Mouse (Mus musculus) neural tube, embryonic 13.5 days (tissue): Measurements from ENCODE around the gene Azi2. TPM values are rescaled to one million over a fixed set of nuclear protein-coding genes. Genes with fewer than 3 reads are reported as not detected.

Experiments
- ATAC-seq: fragments of 200-750 bp; cut with Nextera tagmentation; 2 replicates; pipeline ENCODE4 v1.8.0; 2017; ENCODE audit warnings: low read depth, mild to moderate bottlenecking, moderate TSS enrichment, moderate library complexity
- H3K27ac ChIP-seq: fragments of 300-500 bp; sonication (generic); replicated peaks from 2 replicates; pipeline ENCODE4 v1.5.1; 2015; ENCODE audit warnings: moderate library complexity, mild to moderate bottlenecking, inconsistent platforms
- H3K27me3 ChIP-seq: fragments of 300-500 bp; sonication (generic); 2 replicates; pipeline ENCODE4 v1.6.1; 2015; ENCODE audit warnings: mild to moderate bottlenecking, inconsistent platforms
- H3K36me3 ChIP-seq: fragments of 300-500 bp; sonication (generic); 2 replicates; pipeline ENCODE4 v1.6.1; 2015; ENCODE audit warnings: mild to moderate bottlenecking, inconsistent platforms
- H3K4me1 ChIP-seq: fragments of 300-500 bp; sonication (generic); replicated peaks from 2 replicates; pipeline ENCODE4 v1.6.1; 2015; ENCODE audit warnings: inconsistent platforms
- H3K4me2 ChIP-seq: fragments of 300-500 bp; sonication (generic); 2 replicates; pipeline ENCODE4 v1.6.1; 2015; ENCODE audit warnings: inconsistent platforms, mild to moderate bottlenecking, moderate library complexity
- H3K4me3 ChIP-seq: fragments of 300-500 bp; sonication (generic); 2 replicates; pipeline ENCODE4 v1.5.1; 2015; ENCODE audit warnings: mild to moderate bottlenecking, inconsistent platforms
- H3K9ac ChIP-seq: fragments of 300-500 bp; sonication (generic); 2 replicates; pipeline ENCODE4 v1.6.1; 2015; ENCODE audit warnings: moderate library complexity, mild to moderate bottlenecking, inconsistent platforms
- H3K9me3 ChIP-seq: fragments of 300-500 bp; sonication (generic); 2 replicates; pipeline ENCODE4 v1.6.1; 2016; ENCODE audit warnings: inconsistent platforms
- WGBS: fragments of 180-500 bp; shearing (Covaris S2); methylation state at CpG from one replicate; pipeline ENCODE4 v1.1.7; 2015; 5-methylcytosine and 5-hydroxymethylcytosine counted together
- polyA plus RNA-seq: library from polyadenylated mRNA; unstranded; fragments of >200 nt; fragmentation: Nextera tagmentation; extraction: Ambion mirVana; gene quantifications from 2 replicates; pipeline ENCODE4 v1.2.1, GENCODE M21; 2015

Gene Azi2
- polyA plus RNA-seq, 1 experiment from 2014 or later = 85.3 TPM

DNA sequence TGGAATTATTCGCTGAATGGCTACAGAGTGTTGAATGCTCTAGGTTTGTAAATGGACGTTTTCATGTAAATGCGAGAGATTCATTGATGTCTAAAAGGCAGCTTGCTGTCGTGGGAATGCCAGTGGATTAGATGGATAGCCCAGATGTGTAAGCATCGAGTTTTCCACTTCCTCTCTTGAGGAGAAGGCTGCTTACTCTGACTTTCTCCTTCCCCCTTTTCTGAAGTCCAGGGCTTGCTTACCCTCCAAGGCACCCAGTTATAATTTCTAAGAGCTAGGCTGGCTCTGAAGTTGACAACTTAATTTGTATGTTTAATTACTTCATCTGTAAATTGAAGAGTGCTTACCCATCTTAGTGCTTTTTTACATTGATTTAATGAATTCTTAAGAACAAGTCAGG is 1.3 kb downstream of the Azi2 start:
- Histone ChIP-seq H3K9ac (peak overlapping the region; percentile 91), H3K4me3 (peak overlapping the region; percentile 83), H3K27me3 (no peaks in the 10 kb centered on the region), H3K4me2 (peak overlapping the region; percentile 87), H3K4me1 (peaks cover 28% of the 10 kb centered on the region), H3K27ac (0 out of 2 replicates have a peak overlapping the region, but pooled peaks have one; percentile 97), H3K9me3 (no peaks in the 10 kb centered on the region), H3K36me3 (no peaks in the 10 kb centered on the region)
- ATAC-seq = no peak
- WGBS = 19% methylated on average over 5 of the region's 5 CpGs

DNA sequence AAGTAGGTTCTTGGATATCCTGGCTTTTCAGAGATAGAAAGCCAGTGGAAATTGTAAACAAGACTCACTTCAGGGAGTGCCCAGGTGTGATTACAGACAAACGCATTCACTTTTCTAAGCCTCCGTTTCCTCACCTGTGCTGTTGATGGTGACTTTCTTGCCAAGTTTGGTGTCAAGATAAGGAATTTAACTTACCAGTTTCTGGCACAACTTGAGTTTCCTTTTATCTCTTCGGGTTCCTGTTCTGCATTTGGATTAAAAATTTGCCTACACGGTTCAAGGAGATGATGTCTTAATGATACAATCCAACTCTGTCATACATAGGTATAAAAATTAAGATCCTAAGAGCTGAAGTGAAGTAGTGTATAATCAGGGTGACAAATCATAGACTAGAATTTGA is 2.4 kb downstream of the Azi2 start:
- WGBS = 93% methylated on average over 4 of the region's 4 CpGs
- Histone ChIP-seq H3K9me3 (no peaks in the 10 kb centered on the region), H3K4me2 (peak overlapping the region; percentile 87), H3K4me1 (peaks cover 28% of the 10 kb centered on the region), H3K9ac (no peak overlapping the region), H3K36me3 (peaks cover 3% of the 10 kb centered on the region; the same call in 1 of the 2 replicates), H3K27ac (no peak overlapping the region), H3K4me3 (no peak overlapping the region), H3K27me3 (no peaks in the 10 kb centered on the region)
- ATAC-seq = no peak

DNA sequence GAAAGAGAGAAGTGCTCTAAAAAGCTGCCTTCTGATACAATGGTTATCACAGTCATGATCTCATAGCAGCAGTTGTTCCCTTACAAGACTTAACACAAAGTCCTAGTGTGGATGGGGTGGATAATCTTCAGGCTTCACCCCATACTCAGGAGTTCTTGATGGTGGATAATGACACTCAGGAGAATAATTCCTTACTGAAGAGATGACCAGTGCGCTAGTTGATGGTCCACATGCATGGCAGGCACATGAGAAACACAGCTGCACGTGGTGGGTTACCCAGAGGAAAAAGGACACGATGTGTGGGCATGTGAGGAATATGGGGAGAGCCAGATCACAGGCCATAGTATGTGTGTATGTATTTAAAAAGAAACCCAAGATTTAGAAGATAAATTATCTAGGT is 3.3 kb downstream of the Azi2 start:
- WGBS = 87% methylated on average over 3 of the region's 3 CpGs
- no peak for ATAC-seq
- Histone ChIP-seq H3K27ac (no peak overlapping the region), H3K9ac (no peak overlapping the region), H3K36me3 (peaks cover 7% of the 10 kb centered on the region), H3K27me3 (no peaks in the 10 kb centered on the region), H3K4me3 (no peak overlapping the region), H3K9me3 (no peaks in the 10 kb centered on the region), H3K4me2 (no peak overlapping the region), H3K4me1 (peaks cover 28% of the 10 kb centered on the region)

DNA sequence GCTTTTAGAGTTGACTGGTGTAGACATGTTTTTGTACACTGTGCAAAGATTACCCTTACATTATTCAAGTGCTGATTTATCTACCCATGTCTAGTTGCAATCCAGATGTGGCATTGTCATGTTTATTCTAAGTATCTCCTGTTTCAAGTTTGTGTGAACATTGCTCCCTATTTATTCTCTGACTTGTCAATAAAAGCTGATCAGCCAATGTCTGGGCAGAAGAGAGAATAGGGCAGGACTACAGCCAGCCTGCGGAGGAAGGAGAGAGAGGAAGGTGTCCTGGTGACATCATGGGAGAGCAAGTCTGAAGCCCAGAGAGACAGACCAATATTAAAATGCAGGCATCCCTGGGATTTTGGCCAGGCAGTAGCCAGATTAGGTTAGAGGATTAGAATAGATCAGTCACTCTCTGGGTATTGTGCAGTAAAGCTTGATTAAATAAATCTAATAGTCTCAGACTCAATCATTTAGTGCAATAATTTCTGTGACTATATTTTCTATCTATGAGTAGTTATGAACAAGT is 4.8 kb downstream of the Azi2 start:
- Histone ChIP-seq H3K27ac (no peak overlapping the region), H3K4me1 (peaks cover 28% of the 10 kb centered on the region), H3K9ac (no peak overlapping the region), H3K9me3 (no peaks in the 10 kb centered on the region), H3K27me3 (no peaks in the 10 kb centered on the region), H3K36me3 (peaks cover 11% of the 10 kb centered on the region), H3K4me2 (no peak overlapping the region), H3K4me3 (no peak overlapping the region)
- no peak for ATAC-seq
- 78% methylated on average over 1 of the region's 1 CpGs for WGBS

DNA sequence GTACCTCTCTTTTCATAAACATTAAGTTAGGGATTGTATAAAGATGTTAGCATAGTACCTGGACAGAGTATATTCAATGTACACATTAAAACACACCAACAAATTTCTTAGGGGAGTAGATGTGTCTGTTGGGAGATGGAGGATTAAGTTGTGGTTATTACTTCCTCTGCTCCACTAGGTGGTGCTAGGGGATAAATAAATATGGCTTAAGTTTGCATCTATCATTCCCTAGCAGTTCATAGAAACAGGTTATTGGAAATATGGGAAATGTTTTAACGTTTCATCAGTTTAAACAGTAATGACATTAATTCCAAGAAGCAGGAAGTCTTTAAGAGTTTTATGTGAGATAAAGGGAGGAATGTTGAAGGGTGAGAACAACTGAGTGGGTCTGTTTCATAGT is 13.0 kb downstream of the Azi2 start:
- no peak overlapping the region for H3K4me2 ChIP-seq
- no peak overlapping the region for H3K4me3 ChIP-seq
- no peak overlapping the region for H3K27ac ChIP-seq
- H3K9me3 ChIP-seq = no peaks in the 10 kb centered on the region
- no peak for ATAC-seq
- H3K27me3 ChIP-seq = no peaks in the 10 kb centered on the region
- peaks cover 45% of the 10 kb centered on the region for H3K36me3 ChIP-seq
- H3K9ac ChIP-seq = no peak overlapping the region
- WGBS = 60% methylated on average over 1 of the region's 1 CpGs
- no peaks in the 10 kb centered on the region for H3K4me1 ChIP-seq

DNA sequence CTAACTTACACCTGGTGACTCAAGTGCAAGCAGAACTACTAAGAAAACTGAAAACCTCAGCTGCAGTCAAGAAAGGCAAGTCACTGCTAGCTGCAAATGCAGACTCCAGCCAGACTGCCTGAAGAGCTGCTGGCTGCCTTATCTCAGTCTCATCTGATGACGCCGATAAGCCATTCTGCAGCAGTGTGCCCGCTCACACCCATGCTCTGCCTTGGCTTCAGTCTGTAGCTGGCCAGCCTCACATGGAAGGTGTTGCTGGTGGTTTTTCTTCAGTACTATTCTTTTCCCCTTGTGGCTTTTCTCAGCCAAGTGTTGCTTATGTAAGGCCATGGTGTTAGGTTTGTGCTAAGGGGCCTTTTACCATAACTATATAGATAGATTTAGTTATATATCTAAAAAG is 18.8 kb downstream of the Azi2 start:
- H3K27ac ChIP-seq = no peak overlapping the region
- no peak overlapping the region for H3K4me3 ChIP-seq
- peaks cover 44% of the 10 kb centered on the region for H3K36me3 ChIP-seq
- H3K4me1 ChIP-seq = no peaks in the 10 kb centered on the region
- no peak overlapping the region for H3K9ac ChIP-seq
- no peak for ATAC-seq
- H3K4me2 ChIP-seq = no peak overlapping the region
- 94% methylated on average over 3 of the region's 3 CpGs for WGBS
- no peaks in the 10 kb centered on the region for H3K27me3 ChIP-seq
- no peaks in the 10 kb centered on the region for H3K9me3 ChIP-seq

DNA sequence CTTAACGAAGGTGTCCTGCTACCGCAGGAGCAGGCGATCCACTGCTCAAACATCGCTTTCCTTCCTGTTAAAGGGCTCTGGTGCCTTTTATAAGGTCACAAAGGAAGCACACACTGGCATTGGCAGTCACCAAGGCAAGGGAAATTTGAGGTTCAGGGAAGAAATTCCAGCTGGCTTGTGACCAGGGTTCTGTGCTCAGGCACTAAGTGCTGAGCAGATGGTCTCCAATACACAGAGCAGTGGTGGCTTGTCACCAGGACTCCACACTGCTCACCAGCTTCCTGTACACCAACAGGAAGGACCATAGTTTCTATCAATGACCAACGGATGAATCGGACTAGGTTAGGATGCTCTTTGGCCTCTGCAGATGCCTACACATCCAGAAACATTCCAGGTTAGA is 30.1 kb downstream of the Azi2 start:
- 94% methylated on average over 6 of the region's 6 CpGs for WGBS

DNA sequence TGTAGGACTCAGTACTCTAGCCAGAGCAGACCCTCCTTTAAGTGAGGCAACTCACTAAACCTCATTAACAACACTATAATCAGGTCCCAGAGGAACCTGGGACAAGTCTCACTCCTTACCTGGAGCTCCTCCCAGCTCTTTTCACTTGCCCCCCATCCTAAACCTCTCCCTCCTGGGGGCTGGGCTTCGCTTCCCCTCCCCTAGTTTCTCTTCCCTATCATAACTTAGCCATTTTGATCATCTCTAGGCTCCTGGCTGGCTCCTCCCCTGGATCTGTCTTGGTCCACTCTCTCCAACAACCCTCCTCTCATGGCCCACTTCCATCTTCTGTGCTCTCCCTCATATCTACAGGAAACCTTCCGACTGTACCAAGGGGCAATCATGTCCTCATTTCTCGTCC is 31.0 kb downstream of the Azi2 start:
- H3K4me1 ChIP-seq = no peaks in the 10 kb centered on the region
- no peak overlapping the region for H3K4me3 ChIP-seq
- H3K4me2 ChIP-seq = no peak overlapping the region
- no peaks in the 10 kb centered on the region for H3K9me3 ChIP-seq
- H3K36me3 ChIP-seq = peaks cover 48% of the 10 kb centered on the region
- no peak overlapping the region for H3K27ac ChIP-seq
- ATAC-seq = no peak
- H3K27me3 ChIP-seq = no peaks in the 10 kb centered on the region
- WGBS = 79% methylated on average over 3 of the region's 3 CpGs
- no peak overlapping the region for H3K9ac ChIP-seq

More for the DNA sequence above, 30.1 kb downstream of the Azi2 start:
- Histone ChIP-seq H3K4me3 (no peak overlapping the region), H3K4me1 (no peaks in the 10 kb centered on the region), H3K27me3 (no peaks in the 10 kb centered on the region), H3K36me3 (peaks cover 52% of the 10 kb centered on the region), H3K27ac (no peak overlapping the region), H3K9me3 (no peaks in the 10 kb centered on the region), H3K4me2 (no peak overlapping the region), H3K9ac (no peak overlapping the region)
- ATAC-seq = no peak

DNA sequence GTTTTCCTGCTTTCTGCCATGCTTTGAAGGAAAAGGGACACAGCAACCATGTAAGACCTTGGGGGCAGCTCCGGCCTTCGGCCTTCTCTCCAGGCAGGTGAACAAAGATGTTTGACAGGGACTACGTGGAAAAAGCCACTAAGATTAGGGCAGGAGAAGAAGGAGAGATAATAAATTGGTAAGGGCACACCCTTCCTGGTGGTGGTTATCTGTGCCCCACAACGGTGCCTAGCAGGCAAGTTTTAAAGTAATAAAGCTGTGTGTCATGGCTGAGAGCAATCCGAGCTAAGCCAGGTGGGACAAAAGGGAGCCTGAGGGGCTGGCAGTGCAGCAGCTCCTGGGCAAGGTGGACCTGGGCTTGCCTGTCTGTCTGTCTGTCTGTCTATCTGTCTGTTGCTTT is 31.8 kb downstream of the Azi2 start:
- 74% methylated on average over 5 of the region's 5 CpGs for WGBS
- no peak overlapping the region for H3K4me2 ChIP-seq
- no peak overlapping the region for H3K9ac ChIP-seq
- no peak for ATAC-seq
- no peaks in the 10 kb centered on the region for H3K9me3 ChIP-seq
- no peak overlapping the region for H3K27ac ChIP-seq
- H3K27me3 ChIP-seq = no peaks in the 10 kb centered on the region
- H3K4me3 ChIP-seq = no peak overlapping the region
- H3K4me1 ChIP-seq = no peaks in the 10 kb centered on the region
- H3K36me3 ChIP-seq = peaks cover 40% of the 10 kb centered on the region

DNA sequence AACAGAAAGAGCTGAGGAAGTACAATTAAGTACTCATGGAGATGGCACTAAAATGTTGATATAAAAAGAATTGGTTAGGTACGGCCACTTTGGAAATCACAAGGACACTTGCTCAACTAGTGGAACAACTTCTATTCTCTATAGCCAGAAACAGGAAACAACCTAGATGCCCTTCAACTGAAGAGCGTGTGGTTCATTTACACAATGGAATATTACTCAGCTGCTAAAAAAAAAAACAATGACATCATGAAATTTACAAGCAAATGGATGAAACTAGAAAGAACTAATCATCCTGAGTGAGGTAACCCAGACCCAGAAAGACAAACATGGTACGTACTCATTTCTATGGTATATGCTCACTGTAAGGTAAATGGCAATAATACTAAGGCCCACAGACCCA is 33.1 kb downstream of the Azi2 start:
- Histone ChIP-seq H3K27ac (no peak overlapping the region), H3K4me1 (no peaks in the 10 kb centered on the region), H3K9ac (no peak overlapping the region), H3K27me3 (no peaks in the 10 kb centered on the region), H3K9me3 (no peaks in the 10 kb centered on the region), H3K4me3 (no peak overlapping the region), H3K4me2 (no peak overlapping the region), H3K36me3 (peaks cover 29% of the 10 kb centered on the region; the same call in 1 of the 2 replicates)
- 95% methylated on average over 3 of the region's 3 CpGs for WGBS
- ATAC-seq = no peak

DNA sequence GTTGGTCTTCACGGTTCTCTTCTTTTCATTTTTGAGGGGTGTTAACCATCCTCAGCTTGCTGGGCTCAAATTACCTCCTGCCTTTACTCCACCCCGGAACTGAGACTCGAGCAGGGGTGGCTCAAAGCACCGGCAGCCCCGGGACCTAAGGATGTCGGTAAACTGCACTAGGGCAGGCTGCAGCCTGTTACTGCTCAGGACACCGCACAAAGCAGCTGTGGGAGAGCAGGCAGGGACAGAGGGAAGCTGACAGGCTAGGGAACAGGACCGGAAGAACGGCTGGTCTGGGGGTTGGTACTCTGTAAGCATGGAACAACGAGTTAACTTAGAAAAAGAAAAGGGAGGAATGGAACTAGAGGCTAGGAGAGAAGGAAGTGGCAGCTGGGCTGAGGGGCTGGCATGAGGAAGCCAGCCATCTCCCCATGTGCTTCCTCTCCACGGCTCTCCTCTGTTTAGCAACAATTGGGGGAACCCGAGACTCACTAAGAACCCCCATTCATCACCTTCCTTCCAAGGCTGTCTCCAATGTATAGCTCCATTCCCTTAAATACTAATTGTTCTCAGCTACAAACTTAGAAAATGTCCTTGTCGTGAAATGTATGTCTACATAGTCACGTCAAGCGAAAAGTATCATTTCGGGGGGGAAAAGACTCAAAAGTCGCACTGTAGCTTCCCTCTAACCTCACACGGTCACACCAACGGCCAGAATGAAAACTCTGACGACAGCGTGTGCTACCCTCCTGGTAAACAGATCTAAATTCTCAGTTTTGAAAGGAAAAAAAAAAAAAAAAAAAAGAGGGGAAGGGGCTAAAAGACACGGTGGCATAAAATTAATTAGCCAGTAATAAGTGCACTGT is 42.5 kb downstream of the Azi2 start:
- 19% methylated on average over 22 of the region's 22 CpGs for WGBS
- peak overlapping the region; percentile 59 for H3K9ac ChIP-seq
- H3K4me2 ChIP-seq = peak overlapping the region; percentile 54
- H3K36me3 ChIP-seq = no peaks in the 10 kb centered on the region
- H3K9me3 ChIP-seq = no peaks in the 10 kb centered on the region
- no peak overlapping the region for H3K27ac ChIP-seq
- H3K4me1 ChIP-seq = peaks cover 11% of the 10 kb centered on the region
- ATAC-seq = peak; percentile 40; the same call in 1 of the 2 replicates
- H3K4me3 ChIP-seq = peak overlapping the region; percentile 25
- no peaks in the 10 kb centered on the region for H3K27me3 ChIP-seq

DNA sequence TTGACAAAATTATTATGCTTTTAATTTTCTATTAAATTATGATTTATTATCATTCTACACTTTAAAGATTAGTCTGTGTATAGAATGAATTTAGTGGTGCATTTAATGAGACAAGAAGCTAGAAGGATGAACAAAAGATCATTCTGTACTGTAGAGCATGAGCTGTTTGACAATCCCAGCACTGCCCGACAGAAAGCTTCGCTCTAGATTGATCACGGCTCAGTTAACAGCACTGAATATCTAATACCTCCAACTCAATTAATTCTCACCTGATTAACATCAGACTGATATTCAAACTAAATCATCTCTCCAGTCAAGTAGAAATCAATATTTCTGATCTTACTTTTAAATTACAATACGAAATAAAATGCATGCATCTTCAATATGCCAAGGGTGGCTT is 43.5 kb downstream of the Azi2 start:
- H3K27ac ChIP-seq = no peak overlapping the region
- H3K9ac ChIP-seq = no peak overlapping the region
- 50% methylated on average over 4 of the region's 4 CpGs for WGBS
- no peak overlapping the region for H3K4me3 ChIP-seq
- no peak overlapping the region for H3K4me2 ChIP-seq
- peaks cover 11% of the 10 kb centered on the region for H3K4me1 ChIP-seq
- H3K27me3 ChIP-seq = no peaks in the 10 kb centered on the region
- no peak for ATAC-seq
- H3K36me3 ChIP-seq = no peaks in the 10 kb centered on the region
- no peaks in the 10 kb centered on the region for H3K9me3 ChIP-seq
